Mouse (Mus musculus) small intestine, adult 2 months (tissue): ENCODE measurements around the gene Mrpl14. TPM values are rescaled to one million over a fixed set of nuclear protein-coding genes. Genes with fewer than 3 reads are reported as not detected.

ENCODE experiments used
- H3K27ac ChIP-seq: fragments of 200-500 bp; 2 replicates; pipeline ENCODE4 v1.5.1; 2012; ENCODE audit warnings: low read depth, low read length, control low read depth, inconsistent platforms; ENCODE audit not compliant: insufficient read depth
- H3K27me3 ChIP-seq: fragments of 200-500 bp; 2 replicates; pipeline ENCODE4 v1.6.1; 2012; ENCODE audit warnings: mild to moderate bottlenecking, moderate library complexity, low read length, inconsistent platforms; ENCODE audit not compliant: control insufficient read depth, insufficient read depth
- H3K36me3 ChIP-seq: fragments of 200-500 bp; 2 replicates; pipeline ENCODE4 v1.6.1; 2012; ENCODE audit warnings: mild to moderate bottlenecking, low read length, control low read depth, inconsistent platforms; ENCODE audit not compliant: control insufficient read depth, insufficient read depth
- H3K4me1 ChIP-seq: fragments of 200-500 bp; 2 replicates; pipeline ENCODE4 v1.6.1; 2012; ENCODE audit warnings: low read length, inconsistent platforms, mixed read lengths; ENCODE audit not compliant: control insufficient read depth, insufficient read depth, insufficient read length
- H3K4me3 ChIP-seq: fragments of 200-500 bp; 2 replicates; pipeline ENCODE4 v1.5.1; 2012; ENCODE audit warnings: low read depth, mild to moderate bottlenecking, control low read depth, inconsistent platforms, low read length, moderate library complexity
- CTCF ChIP-seq: fragments of 200-500 bp; IDR thresholded peaks from 2 replicates; pipeline ENCODE4 v1.5.1; 2012; ENCODE audit warnings: low read depth, mild to moderate bottlenecking, control low read depth, inconsistent platforms, low read length, moderate library complexity, mixed read lengths; ENCODE audit not compliant: insufficient replicate concordance, insufficient read length; ENCODE audit errors: extremely low read depth
- POLR2A ChIP-seq: fragments of 200-500 bp; IDR thresholded peaks from 2 replicates; pipeline ENCODE4 v1.6.1; 2012; ENCODE audit warnings: low read depth, mild to moderate bottlenecking, control low read depth, inconsistent platforms, low read length, moderate library complexity
- WGBS: fragments of 180-500 bp; shearing (Covaris S2); methylation state at CpG from one replicate; pipeline ENCODE4 v1.1.7; 2018; 5-methylcytosine and 5-hydroxymethylcytosine counted together
- polyA plus RNA-seq: library from polyadenylated mRNA; depleted of rRNA; stranded (reverse); fragments of >200 nt; gene quantifications from 2 replicates; pipeline ENCODE4 v1.2.3, GENCODE M21; 2012

The Mrpl14 gene
- polyA plus RNA-seq, 1 experiment, result 161 TPM

DNA sequence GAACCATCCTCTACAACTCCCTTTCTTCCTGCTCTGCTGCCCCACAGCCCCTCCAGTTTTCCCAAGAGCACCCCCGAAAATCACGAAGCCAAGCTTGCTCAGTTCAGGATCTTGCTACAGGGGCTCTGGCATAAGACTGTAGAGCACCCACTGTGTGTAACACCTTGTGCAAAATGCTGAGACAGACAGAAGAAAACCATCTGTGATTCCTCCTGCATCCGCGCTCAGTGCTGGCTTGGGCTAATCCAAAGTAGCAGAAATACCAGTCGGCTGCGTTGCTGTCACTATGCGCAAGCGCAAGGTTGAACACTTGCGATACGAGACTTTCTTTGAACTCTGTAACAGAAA lies 38.4 kb downstream of the Mrpl14 start:
- no peaks in the 10 kb centered on the region for H3K27me3 ChIP-seq
- H3K27ac ChIP-seq, result no peak overlapping the region
- H3K36me3 ChIP-seq, result no peaks in the 10 kb centered on the region
- TF ChIP-seq CTCF (no peak), POLR2A (no peak)
- WGBS, result 94% methylated on average over 10 of the region's 10 CpGs
- H3K4me3 ChIP-seq, result no peak overlapping the region
- peaks cover 11% of the 10 kb centered on the region for H3K4me1 ChIP-seq

DNA sequence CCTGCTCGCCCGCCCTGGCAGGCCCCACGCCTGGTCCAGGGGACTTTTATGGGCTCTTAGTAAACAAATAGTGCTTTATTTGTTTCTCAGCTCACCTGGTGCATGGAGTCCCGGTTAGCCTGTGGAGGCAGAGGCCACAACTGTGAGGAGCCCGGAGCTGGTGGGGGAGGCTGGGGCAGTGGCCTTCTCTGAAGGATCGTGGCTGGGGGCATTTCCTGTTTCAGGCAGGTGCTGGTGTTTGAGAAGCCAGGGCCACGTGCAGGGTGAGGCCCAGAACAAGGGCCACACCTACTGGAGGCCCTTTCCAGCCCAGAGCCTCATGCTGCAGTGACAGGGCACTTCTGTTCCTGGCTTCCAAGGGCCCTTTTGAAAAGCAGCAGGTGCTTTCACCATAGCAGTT lies 40.1 kb downstream of the Mrpl14 start:
- Histone ChIP-seq H3K36me3 (no peaks in the 10 kb centered on the region), H3K4me1 (peaks cover 11% of the 10 kb centered on the region), H3K4me3 (no peak overlapping the region), H3K27me3 (no peaks in the 10 kb centered on the region), H3K27ac (peak overlapping the region; percentile 6; the same call in 1 of the 2 replicates)
- TF ChIP-seq POLR2A (no peak), CTCF (no peak)
- 19% methylated on average over 7 of the region's 7 CpGs for WGBS

DNA sequence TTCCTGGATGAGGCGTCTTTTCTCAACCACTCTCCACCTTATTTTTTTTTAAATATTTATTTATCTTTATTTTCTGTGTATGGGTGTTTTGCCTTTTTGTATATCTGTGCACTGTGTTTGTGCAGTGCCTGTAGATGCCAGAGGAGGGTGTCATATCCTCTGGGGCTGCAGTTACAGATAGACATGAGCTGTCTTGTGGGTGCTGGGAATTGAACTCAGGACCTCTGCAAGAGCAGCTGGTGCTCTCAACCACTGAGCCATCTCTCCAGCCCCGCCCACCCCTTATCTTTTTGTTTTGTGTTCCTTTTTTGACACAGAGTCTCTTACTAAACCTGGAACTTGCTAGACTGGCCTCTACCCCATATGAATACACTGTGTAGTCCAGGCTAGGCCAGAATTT lies 41.4 kb downstream of the Mrpl14 start:
- H3K4me3 ChIP-seq, result no peak overlapping the region
- H3K4me1 ChIP-seq, result peaks cover 11% of the 10 kb centered on the region
- no peaks in the 10 kb centered on the region for H3K27me3 ChIP-seq
- no peaks in the 10 kb centered on the region for H3K36me3 ChIP-seq
- no peak for TF ChIP-seq POLR2A
- 86% methylated on average over 2 of the region's 2 CpGs for WGBS
- H3K27ac ChIP-seq, result no peak overlapping the region

DNA sequence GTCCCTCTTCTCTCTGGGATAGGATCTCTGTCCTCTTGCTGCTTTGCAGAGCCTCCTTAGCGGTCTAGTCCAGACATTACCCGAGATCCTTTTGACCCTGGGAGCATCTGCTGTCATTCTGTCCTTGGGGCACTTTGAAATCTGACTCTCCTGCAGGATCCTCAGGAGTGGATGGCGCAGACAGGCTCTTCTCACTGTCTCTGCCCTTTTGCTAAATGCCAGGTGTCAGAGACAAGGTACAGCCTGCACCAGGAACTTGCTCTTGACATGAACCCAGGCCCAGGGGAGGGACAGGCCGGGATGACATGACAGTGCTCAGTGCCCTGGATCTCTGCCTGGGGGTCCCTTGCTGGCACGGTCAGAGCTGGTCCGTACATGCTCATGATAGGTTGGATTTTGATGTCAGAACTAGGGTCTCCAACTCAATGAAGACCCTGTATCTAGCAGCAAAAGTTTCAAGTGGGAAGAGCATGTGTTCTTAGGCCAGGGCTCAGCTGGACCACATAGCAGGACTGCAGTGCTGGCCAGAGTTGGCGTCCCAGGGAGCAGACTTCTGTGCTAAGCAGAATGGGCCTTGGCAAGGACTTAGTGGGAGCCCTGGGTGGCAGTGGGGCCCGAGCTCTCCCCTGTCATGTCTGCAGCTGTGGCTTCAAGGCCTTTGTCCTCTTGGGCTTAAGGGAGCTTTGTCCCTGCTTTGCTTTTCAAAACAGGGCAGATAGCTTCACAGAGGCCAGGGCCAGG lies 42.0 kb downstream of the Mrpl14 start:
- H3K4me1 ChIP-seq, result peaks cover 11% of the 10 kb centered on the region
- H3K27ac ChIP-seq, result no peak overlapping the region
- no peaks in the 10 kb centered on the region for H3K36me3 ChIP-seq
- H3K27me3 ChIP-seq, result no peaks in the 10 kb centered on the region; the same call in 1 of the 2 replicates
- WGBS, result 85% methylated on average over 8 of the region's 8 CpGs
- TF ChIP-seq CTCF (no peak), POLR2A (no peak)
- H3K4me3 ChIP-seq, result no peak overlapping the region

DNA sequence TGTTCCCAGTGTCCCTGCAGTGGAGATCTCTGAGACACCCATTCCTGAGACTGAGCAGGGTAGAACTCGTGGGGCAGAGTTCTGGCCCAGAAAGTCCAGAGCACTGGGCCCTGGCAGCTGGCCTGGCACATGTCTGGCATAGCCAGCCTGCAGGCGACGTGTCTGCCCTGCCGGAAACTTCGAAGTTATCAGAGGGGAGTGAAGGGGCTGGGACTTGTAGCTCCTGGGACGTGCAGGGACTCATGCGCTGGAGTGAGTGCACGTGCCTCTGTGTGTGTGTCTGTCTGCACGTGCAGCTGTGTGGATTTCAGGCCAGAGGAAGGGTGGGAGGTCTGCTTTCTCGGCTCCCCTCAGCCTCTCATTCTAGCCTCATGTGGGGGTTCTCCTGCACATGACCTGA lies 43.3 kb downstream of the Mrpl14 start:
- peaks cover 14% of the 10 kb centered on the region for H3K4me1 ChIP-seq
- TF ChIP-seq POLR2A (no peak), CTCF (no peak)
- WGBS, result 84% methylated on average over 10 of the region's 10 CpGs
- no peaks in the 10 kb centered on the region for H3K36me3 ChIP-seq
- H3K27ac ChIP-seq, result no peak overlapping the region
- H3K4me3 ChIP-seq, result no peak overlapping the region
- H3K27me3 ChIP-seq, result no peaks in the 10 kb centered on the region; the same call in 1 of the 2 replicates

DNA sequence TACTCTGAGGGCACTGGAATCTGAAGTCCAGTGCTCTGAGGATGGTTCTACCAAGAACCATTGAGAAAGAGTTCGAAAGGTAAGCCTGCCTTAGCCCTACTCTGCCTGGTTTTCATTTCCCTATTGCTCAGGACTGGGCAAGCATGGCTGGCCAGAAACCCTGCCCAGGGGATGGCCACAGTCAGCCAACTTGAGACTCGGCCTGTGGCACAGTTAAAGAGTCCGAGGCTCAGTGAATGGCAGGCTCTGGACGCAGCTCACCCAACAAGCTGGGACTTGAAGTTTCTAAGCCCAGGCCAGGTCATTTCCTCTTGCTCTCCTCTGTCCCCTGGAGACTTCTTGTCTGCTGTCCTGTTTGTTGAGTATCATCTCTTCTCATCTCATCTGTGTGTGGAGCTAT lies 44.6 kb downstream of the Mrpl14 start:
- Histone ChIP-seq H3K27me3 (no peaks in the 10 kb centered on the region; the same call in 1 of the 2 replicates), H3K36me3 (no peaks in the 10 kb centered on the region), H3K4me3 (no peak overlapping the region), H3K4me1 (peaks cover 23% of the 10 kb centered on the region), H3K27ac (no peak overlapping the region)
- TF ChIP-seq POLR2A, result no peak
- TF ChIP-seq CTCF, result no peak
- WGBS, result 93% methylated on average over 4 of the region's 4 CpGs

DNA sequence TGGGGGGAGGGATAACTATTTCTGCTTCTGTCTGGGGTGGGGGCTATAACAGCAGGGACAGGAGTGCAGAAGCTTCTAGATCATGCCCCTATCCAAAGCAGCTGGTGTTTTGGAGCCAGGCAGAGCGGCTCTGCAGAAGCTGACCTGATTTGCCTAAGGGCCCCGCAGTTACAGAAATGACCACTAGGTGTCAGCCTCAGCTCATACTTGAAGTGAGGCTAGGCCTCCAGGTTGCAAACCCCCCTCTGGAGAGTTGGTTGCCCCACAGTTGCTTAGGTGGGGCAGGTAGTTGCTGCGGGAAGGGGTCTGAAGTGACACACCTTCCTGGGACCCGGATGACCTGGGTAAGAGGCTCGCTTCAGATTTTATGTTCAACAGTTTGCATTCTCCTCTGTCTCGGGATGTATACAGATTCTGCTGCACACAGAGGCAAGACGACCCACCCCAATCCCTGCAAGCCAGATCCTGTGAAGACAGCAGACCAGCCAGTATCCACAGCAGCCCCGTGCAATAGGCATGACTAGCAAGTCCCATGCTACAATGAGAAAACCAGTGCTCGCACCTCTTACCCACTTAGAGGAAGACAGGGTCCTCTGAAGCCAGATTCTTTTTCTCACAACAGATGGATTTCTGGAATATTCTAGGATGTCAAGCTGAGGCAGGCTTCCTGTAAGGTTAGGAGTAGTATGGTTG lies 45.2 kb downstream of the Mrpl14 start:
- H3K27me3 ChIP-seq, result no peaks in the 10 kb centered on the region; the same call in 1 of the 2 replicates
- no peak overlapping the region for H3K4me3 ChIP-seq
- H3K27ac ChIP-seq, result no peak overlapping the region
- TF ChIP-seq CTCF (peak; percentile 93; the same call in 1 of the 2 replicates), POLR2A (no peak)
- peaks cover 20% of the 10 kb centered on the region for H3K4me1 ChIP-seq
- H3K36me3 ChIP-seq, result no peaks in the 10 kb centered on the region
- WGBS, result 30% methylated on average over 9 of the region's 9 CpGs
